ENCODE assay signal across 7 mouse cellular contexts in the genomic region with DNA sequence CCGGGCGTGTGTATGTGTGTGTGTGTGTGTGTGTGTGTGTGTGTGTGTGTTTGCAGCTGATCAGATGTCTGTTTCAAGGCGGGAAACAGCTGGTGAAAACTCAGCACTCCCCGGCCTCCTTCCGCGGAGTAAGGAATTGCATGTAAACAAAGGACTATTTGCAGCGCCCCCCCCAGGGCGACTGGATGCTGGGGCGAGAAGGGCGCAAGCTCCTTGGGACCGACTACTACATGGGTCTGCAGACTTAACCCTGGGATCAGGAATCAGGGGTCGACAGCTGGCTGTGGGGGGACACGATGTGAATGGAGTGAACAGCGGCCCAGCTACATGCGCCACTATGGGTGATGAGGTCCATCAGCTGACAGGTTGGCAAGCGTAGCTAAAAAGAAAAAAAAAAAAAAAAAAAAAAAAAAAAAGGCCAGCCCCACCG. TPM values are rescaled to one million over a fixed set of nuclear protein-coding genes. Genes with fewer than 3 reads are reported as not detected.
A peak's percentile ranks its signal among the peaks of the same experiment; 100 is the strongest.
DNase-seq lines count a peak whose midpoint lies in the region; ATAC-seq and TF ChIP-seq lines count a peak whose summit lies in the region.

A gene (minus strand): TSS at position 140 of the 430 bp plus-strand sequence.

- H3K4me2 ChIP-seq in limb, embryonic 11.5 days (ENCODE audit: low read depth, severe bottlenecking): peak within 1 kb of the TSS; percentile 86
- H3K4me2 ChIP-seq in midbrain, embryonic 13.5 days (replicated peaks): peak within 1 kb of the TSS; percentile 87

- H3K9ac ChIP-seq in limb, embryonic 11.5 days (ENCODE audit: low read length): peak within 1 kb of the TSS; percentile 85
- H3K9ac ChIP-seq in midbrain, embryonic 13.5 days (replicated peaks): peak within 1 kb of the TSS; percentile 87

- WGBS in embryonic facial prominence, embryonic 10.5 days: 0% methylated on average over 17 of the region's 17 CpGs
- WGBS in kidney, adult 2 months: 1% methylated on average over 17 of the region's 17 CpGs
- 0% methylated on average over 17 of the region's 17 CpGs for WGBS in limb, embryonic 11.5 days
- 0% methylated on average over 17 of the region's 17 CpGs for WGBS in midbrain, embryonic 13.5 days

- no peaks in the 10 kb centered on the region for H3K9me3 ChIP-seq in embryonic facial prominence, embryonic 10.5 days
- no peaks in the 10 kb centered on the region for H3K9me3 ChIP-seq in limb, embryonic 11.5 days (ENCODE audit: control insufficient read depth, low read length)
- H3K9me3 ChIP-seq in midbrain, embryonic 13.5 days: no peaks in the 10 kb centered on the region

- peak within 1 kb of the TSS; percentile 85 for H3K4me3 ChIP-seq in embryonic facial prominence, embryonic 10.5 days
- peak within 1 kb of the TSS; percentile 62 for H3K4me3 ChIP-seq in kidney, adult 2 months (ENCODE audit: insufficient read depth, low read depth, low read length)
- H3K4me3 ChIP-seq in limb, embryonic 11.5 days (ENCODE audit: low read depth, low read length): peak within 1 kb of the TSS; percentile 81
- peak within 1 kb of the TSS; percentile 71 for H3K4me3 ChIP-seq in midbrain, embryonic 13.5 days (replicated peaks)

- DNase-seq in adrenal gland, postnatal 14 days: peak; percentile 91
- peak; percentile 93 for DNase-seq in embryonic facial prominence, embryonic 10.5 days (ENCODE audit: low spot score)
- peak; percentile 92 to 93 for DNase-seq in heart, adult 18-20 months
- peak; percentile 93 for DNase-seq in kidney, adult 2 months
- DNase-seq in limb, embryonic 11.5 days (ENCODE audit: low spot score): peak; percentile 93
- peak; percentile 70 for DNase-seq in spleen, adult 12 weeks (ENCODE audit: low spot score)

- no peaks in the 10 kb centered on the region for H3K27me3 ChIP-seq in embryonic facial prominence, embryonic 10.5 days (replicated peaks; ENCODE audit: low read depth, poor library complexity, severe bottlenecking)
- H3K27me3 ChIP-seq in kidney, adult 2 months (replicated peaks; ENCODE audit: control insufficient read depth, insufficient read depth, low read length): no peaks in the 10 kb centered on the region
- H3K27me3 ChIP-seq in limb, embryonic 11.5 days (ENCODE audit: control insufficient read depth, insufficient read depth, low read length): no peaks in the 10 kb centered on the region
- 0 out of 2 replicates have a peak, but pooled peaks cover 3% of the 10 kb centered on the region for H3K27me3 ChIP-seq in midbrain, embryonic 13.5 days

- ATAC-seq in limb, embryonic 11.5 days (ENCODE audit: insufficient number of reproducible peaks, low FRiP score, low TSS enrichment, low read depth): peak; percentile 27; the same call in 1 of the 2 replicates
- ATAC-seq in midbrain, embryonic 13.5 days: peak; percentile 46

- H3K27ac ChIP-seq in embryonic facial prominence, embryonic 10.5 days (replicated peaks): peak within 1 kb of the TSS; percentile 95
- peak within 1 kb of the TSS; percentile 96 for H3K27ac ChIP-seq in kidney, adult 2 months (ENCODE audit: insufficient read depth, low read depth, low read length)
- peak within 1 kb of the TSS; percentile 89 for H3K27ac ChIP-seq in limb, embryonic 11.5 days (replicated peaks; ENCODE audit: low read depth, low read length)
- H3K27ac ChIP-seq in midbrain, embryonic 13.5 days: peak within 1 kb of the TSS; percentile 94

- peak; percentile 38 for TF ChIP-seq CTCF in kidney, adult 2 months (conservative IDR thresholded peaks at IDR 0.05; ENCODE audit: insufficient read depth, insufficient read length, low read depth, low read length)

- H3K4me1 ChIP-seq in embryonic facial prominence, embryonic 10.5 days: peaks cover 31% of the 10 kb centered on the region
- H3K4me1 ChIP-seq in kidney, adult 2 months (ENCODE audit: control insufficient read depth, insufficient read depth, low read length): peaks cover 11% of the 10 kb centered on the region
- H3K4me1 ChIP-seq in limb, embryonic 11.5 days (ENCODE audit: control insufficient read depth, insufficient read depth, low read length): peaks cover 14% of the 10 kb centered on the region
- peaks cover 20% of the 10 kb centered on the region for H3K4me1 ChIP-seq in midbrain, embryonic 13.5 days (replicated peaks)

- H3K36me3 ChIP-seq in embryonic facial prominence, embryonic 10.5 days (replicated peaks): peaks cover 15% of the 10 kb centered on the region
- no peaks in the 10 kb centered on the region for H3K36me3 ChIP-seq in kidney, adult 2 months (ENCODE audit: control insufficient read depth, insufficient read depth, low read length)
- no peaks in the 10 kb centered on the region for H3K36me3 ChIP-seq in limb, embryonic 11.5 days (ENCODE audit: control insufficient read depth, insufficient read depth, low read length)
- H3K36me3 ChIP-seq in midbrain, embryonic 13.5 days: no peaks in the 10 kb centered on the region

- TF ChIP-seq POLR2A in kidney, adult 2 months (IDR thresholded peaks at IDR 0.05; ENCODE audit: low read depth, low read length): no peak

RNA-seq across cellular contexts. Expression of the gene that starts here (rescaled TPM):
- total RNA-seq in adrenal gland, postnatal 14 days (2021): 5.7 and 9.2 TPM in 2 replicates
- polyA plus RNA-seq in embryonic facial prominence, embryonic 10.5 days (2016; fragmentation: Nextera tagmentation; extraction: Ambion mirVana): 37.7 and 39.5 TPM in 2 replicates
- 1 to 10 TPM; 2.1 to 2.6 TPM for total RNA-seq in heart, adult 18-20 months (2021)
- 4.5 and 5.1 TPM in 2 replicates for polyA plus RNA-seq in kidney, adult 2 months (2012; rRNA removed)
- polyA plus RNA-seq in limb, embryonic 11.5 days (2014; fragmentation: Nextera tagmentation; extraction: Ambion mirVana): 34.7 and 35.3 TPM in 2 replicates
- 10.5 and 11.2 TPM in 2 replicates for polyA plus RNA-seq in midbrain, embryonic 13.5 days (2015; fragmentation: Nextera tagmentation; extraction: Ambion mirVana)

Comparison
In these comparisons a context has a peak if more than half of its experiments do, and no peak if none do; other contexts are left out.
1. Peak in every context shown above with its lines: DNase-seq, ATAC-seq, H3K4me3 ChIP-seq and H3K27ac ChIP-seq.